Mouse (Mus musculus) limb, embryonic 11.5 days (tissue): ENCODE results near the gene Klhl22. TPM values are rescaled to one million over a fixed set of nuclear protein-coding genes. Genes with fewer than 3 reads are reported as not detected.

Experiments
- ATAC-seq: fragments of 200-750 bp; cut with Nextera tagmentation; 2 replicates; pipeline ENCODE4 v1.8.0; 2017; ENCODE audit warnings: low read depth; ENCODE audit not compliant: insufficient number of reproducible peaks, low FRiP score, low TSS enrichment
- DNase-seq: peaks from one replicate; pipeline ENCODE4 v3.0.0-alpha.2; 2015; ENCODE audit warnings: low spot score
- H3K27ac ChIP-seq: fragments of 300-500 bp; sonication (generic); replicated peaks from 2 replicates; pipeline ENCODE4 v1.5.1; 2014; ENCODE audit warnings: low read depth, mild to moderate bottlenecking, low read length
- H3K27me3 ChIP-seq: fragments of 300-500 bp; sonication (generic); 2 replicates; pipeline ENCODE4 v1.6.1; 2014; ENCODE audit warnings: mild to moderate bottlenecking, low read length, mixed read lengths; ENCODE audit not compliant: control insufficient read depth, insufficient read depth
- H3K36me3 ChIP-seq: fragments of 300-500 bp; sonication (generic); 2 replicates; pipeline ENCODE4 v1.6.1; 2014; ENCODE audit warnings: mild to moderate bottlenecking, low read length, moderate library complexity, mixed read lengths; ENCODE audit not compliant: control insufficient read depth, insufficient read depth
- H3K4me1 ChIP-seq: fragments of 300-500 bp; sonication (generic); 2 replicates; pipeline ENCODE4 v1.6.1; 2014; ENCODE audit warnings: low read length, mixed read lengths; ENCODE audit not compliant: control insufficient read depth, insufficient read depth
- H3K4me2 ChIP-seq: fragments of 300-500 bp; sonication (generic); 2 replicates; pipeline ENCODE4 v1.6.1; 2014; ENCODE audit warnings: low read depth, mild to moderate bottlenecking, moderate library complexity; ENCODE audit not compliant: severe bottlenecking
- H3K4me3 ChIP-seq: fragments of 300-500 bp; sonication (generic); 2 replicates; pipeline ENCODE4 v1.5.1; 2014; ENCODE audit warnings: low read depth, low read length
- H3K9ac ChIP-seq: fragments of 300-500 bp; sonication (generic); 2 replicates; pipeline ENCODE4 v1.6.1; 2014; ENCODE audit warnings: mild to moderate bottlenecking, low read length
- H3K9me3 ChIP-seq: fragments of 300-500 bp; sonication (generic); 2 replicates; pipeline ENCODE4 v1.6.1; 2016; ENCODE audit warnings: low read length; ENCODE audit not compliant: control insufficient read depth
- WGBS: fragments of 180-500 bp; shearing (Covaris S2); extraction: QIAGEN DNeasy Blood & Tissue Kit; methylation state at CpG from one replicate; pipeline ENCODE4 v1.1.7; 2014; 5-methylcytosine and 5-hydroxymethylcytosine counted together
- polyA plus RNA-seq: library from polyadenylated mRNA; unstranded; fragments of >200 nt; fragmentation: Nextera tagmentation; extraction: Ambion mirVana; gene quantifications from 2 replicates; pipeline ENCODE4 v1.2.1, GENCODE M21; 2014

Klhl22 gene
- polyA plus RNA-seq, 1 experiment from 2014 or later: 68.2 TPM

- H3K27ac ChIP-seq: peak overlapping the region; percentile 52; the same call in 1 of the 2 replicates
- H3K27me3 ChIP-seq: no peaks in the 10 kb centered on the region
- ATAC-seq (peak; percentile 69), DNase-seq (peak; percentile 63)
- WGBS: 2% methylated on average over 53 of the region's 54 CpGs
- no peaks in the 10 kb centered on the region for H3K9me3 ChIP-seq
- peak overlapping the region; percentile 93 for H3K4me2 ChIP-seq
- no peaks in the 10 kb centered on the region for H3K36me3 ChIP-seq
- peak overlapping the region; percentile 92 for H3K9ac ChIP-seq
- peaks cover 12% of the 10 kb centered on the region for H3K4me1 ChIP-seq
- H3K4me3 ChIP-seq: peak overlapping the region; percentile 47
Measured at GRCm38 (mm10) chr16:17759813-17760321, 449 bp downstream of the Klhl22 start.

GRCm38 (mm10) chr16:17760657-17761056 lies 1.2 kb downstream of the Klhl22 start:
- Histone ChIP-seq H3K4me3 (peak overlapping the region; percentile 47; the same call in 1 of the 2 replicates), H3K9ac (no peak overlapping the region; the same call in 1 of the 2 replicates), H3K9me3 (no peaks in the 10 kb centered on the region), H3K36me3 (peaks cover 3% of the 10 kb centered on the region), H3K4me2 (peak overlapping the region; percentile 93), H3K27ac (no peak overlapping the region), H3K4me1 (peaks cover 12% of the 10 kb centered on the region), H3K27me3 (no peaks in the 10 kb centered on the region)
- ATAC-seq (0 out of 2 replicates have a peak, but pooled peaks have one; percentile 8), DNase-seq (peak; percentile 69)
- WGBS: 39% methylated on average over 8 of the region's 8 CpGs

GRCm38 (mm10) chr16:17761074-17761473 lies 1.7 kb downstream of the Klhl22 start:
- Histone ChIP-seq H3K4me3 (no peak overlapping the region), H3K36me3 (peaks cover 7% of the 10 kb centered on the region), H3K4me2 (peak overlapping the region; percentile 93; the same call in 1 of the 2 replicates), H3K4me1 (peaks cover 12% of the 10 kb centered on the region), H3K9me3 (no peaks in the 10 kb centered on the region), H3K27me3 (no peaks in the 10 kb centered on the region), H3K9ac (no peak overlapping the region), H3K27ac (no peak overlapping the region)
- DNase-seq: no peak
- ATAC-seq: no peak
- WGBS: 47% methylated on average over 1 of the region's 1 CpGs

- Histone ChIP-seq H3K27ac (no peak overlapping the region), H3K4me2 (no peak overlapping the region), H3K4me1 (peaks cover 12% of the 10 kb centered on the region), H3K9me3 (no peaks in the 10 kb centered on the region), H3K27me3 (no peaks in the 10 kb centered on the region), H3K36me3 (peaks cover 15% of the 10 kb centered on the region), H3K4me3 (no peak overlapping the region), H3K9ac (no peak overlapping the region)
- WGBS: 92% methylated on average over 4 of the region's 4 CpGs
- DNase-seq: no peak
- no peak for ATAC-seq
Measured at GRCm38 (mm10) chr16:17764108-17764511, 4.7 kb downstream of the Klhl22 start.

GRCm38 (mm10) chr16:17768834-17769233 lies 9.4 kb downstream of the Klhl22 start:
- Histone ChIP-seq H3K9ac (no peak overlapping the region), H3K4me1 (no peaks in the 10 kb centered on the region), H3K9me3 (no peaks in the 10 kb centered on the region), H3K36me3 (peaks cover 19% of the 10 kb centered on the region), H3K4me2 (no peak overlapping the region), H3K27ac (no peak overlapping the region), H3K27me3 (no peaks in the 10 kb centered on the region), H3K4me3 (no peak overlapping the region)
- DNase-seq: no peak
- WGBS: 87% methylated on average over 7 of the region's 7 CpGs
- no peak for ATAC-seq

- Histone ChIP-seq H3K4me3 (no peak overlapping the region), H3K4me2 (no peak overlapping the region), H3K27ac (no peak overlapping the region), H3K36me3 (peaks cover 11% of the 10 kb centered on the region; the same call in 1 of the 2 replicates), H3K9ac (no peak overlapping the region), H3K27me3 (no peaks in the 10 kb centered on the region), H3K9me3 (no peaks in the 10 kb centered on the region), H3K4me1 (no peaks in the 10 kb centered on the region)
- 84% methylated on average over 4 of the region's 4 CpGs for WGBS
- no peak for ATAC-seq
- DNase-seq: no peak
Measured at GRCm38 (mm10) chr16:17771117-17771865, 11.9 kb downstream of the Klhl22 start.

- ATAC-seq: no peak
- Histone ChIP-seq H3K9ac (no peak overlapping the region), H3K9me3 (no peaks in the 10 kb centered on the region), H3K4me3 (no peak overlapping the region), H3K36me3 (peaks cover 17% of the 10 kb centered on the region), H3K4me1 (no peaks in the 10 kb centered on the region), H3K4me2 (no peak overlapping the region), H3K27ac (no peak overlapping the region), H3K27me3 (no peaks in the 10 kb centered on the region)
- WGBS: 69% methylated on average over 11 of the region's 11 CpGs
- DNase-seq: peak; percentile 63
Measured at GRCm38 (mm10) chr16:17776828-17777227, 17.4 kb downstream of the Klhl22 start.

GRCm38 (mm10) chr16:17778223-17778622 lies 18.8 kb downstream of the Klhl22 start:
- no peak overlapping the region for H3K27ac ChIP-seq
- DNase-seq (no peak), ATAC-seq (no peak)
- no peak overlapping the region for H3K4me2 ChIP-seq
- no peak overlapping the region for H3K4me3 ChIP-seq
- H3K9me3 ChIP-seq: no peaks in the 10 kb centered on the region
- no peaks in the 10 kb centered on the region for H3K4me1 ChIP-seq
- H3K9ac ChIP-seq: no peak overlapping the region
- 69% methylated on average over 4 of the region's 4 CpGs for WGBS
- H3K36me3 ChIP-seq: peaks cover 17% of the 10 kb centered on the region
- no peaks in the 10 kb centered on the region for H3K27me3 ChIP-seq
